Mouse (Mus musculus): ENCODE data around the gene Cdkl3. TPM values are rescaled to one million over a fixed set of nuclear protein-coding genes. Genes with fewer than 3 reads are reported as not detected.

Cdkl3 gene
- total RNA-seq (2021), result 1 to 10 TPM; 3.3 to 4.8 TPM
- long read RNA-seq, experiment 1, partial matches to known transcripts, result 0 of 2 reads
- long read RNA-seq, experiment 1, other reads (novel, unspliced or antisense), result 2 of 2 reads
- long read RNA-seq, experiment 2, partial matches to known transcripts, result 0 of 2 reads
- long read RNA-seq, experiment 2, other reads (novel, unspliced or antisense), result 2 of 2 reads

DNA sequence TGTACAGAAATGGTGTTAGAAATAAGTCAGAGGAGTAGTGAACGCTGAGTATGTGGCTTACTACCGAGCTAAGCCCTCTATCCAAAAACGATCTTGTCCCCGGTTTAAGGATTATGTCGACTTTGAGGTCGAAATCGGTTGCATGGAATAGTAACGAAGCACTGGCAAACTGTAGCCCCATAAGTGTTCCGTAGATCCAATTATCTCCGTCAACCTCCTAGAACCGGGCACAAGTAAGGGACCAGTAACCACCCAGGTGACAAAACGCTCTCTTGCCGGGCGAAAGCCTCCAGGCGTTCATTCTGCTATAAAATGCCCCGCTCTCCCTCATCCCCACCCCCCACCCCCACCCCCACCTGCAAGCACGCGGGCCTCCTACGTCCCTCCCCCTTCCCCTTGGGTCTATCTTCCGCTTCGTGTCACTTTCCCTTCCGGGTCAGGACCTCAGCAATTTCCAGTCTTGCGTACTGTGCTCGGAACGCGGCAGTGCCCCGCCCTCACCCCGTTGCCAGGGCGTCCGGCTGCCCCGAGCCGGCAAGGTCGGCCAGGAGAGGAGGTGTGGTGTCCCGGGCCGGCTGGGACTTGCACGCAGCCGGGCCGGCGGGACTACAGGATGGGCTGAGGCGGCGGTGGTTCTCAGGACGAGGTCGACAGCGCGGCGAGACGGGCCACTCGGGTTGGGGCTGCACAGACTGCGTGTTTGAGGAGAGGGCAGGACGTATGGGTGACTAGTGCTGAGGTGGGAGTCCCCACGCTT, at the start of gene Cdkl3:
TSS of gene Cdkl3 (plus strand) at position 450 of the 757 bp plus-strand sequence.
- peak; percentile 98 for DNase-seq

DNA sequence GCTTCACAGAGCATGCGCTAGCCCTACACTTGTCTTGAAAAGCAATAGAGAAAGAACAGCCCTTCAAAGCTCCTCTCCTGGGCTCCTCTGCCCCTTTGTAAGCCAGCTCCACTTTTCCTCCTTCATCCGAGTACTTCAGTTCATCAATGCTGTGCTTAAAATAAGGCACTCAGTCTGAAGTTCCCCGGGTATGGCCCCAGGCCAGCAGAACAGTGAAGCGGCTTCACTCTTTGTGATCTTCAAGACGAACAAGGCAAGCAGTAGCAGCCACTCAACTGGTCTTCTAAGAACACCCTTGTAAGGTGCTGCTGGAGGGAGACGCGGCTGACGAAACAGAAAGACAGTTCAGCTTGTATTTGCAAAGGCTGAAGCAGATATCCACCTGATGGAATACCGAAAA, 47.9 kb upstream of the Cdkl3 start:
- no peak for DNase-seq

DNA sequence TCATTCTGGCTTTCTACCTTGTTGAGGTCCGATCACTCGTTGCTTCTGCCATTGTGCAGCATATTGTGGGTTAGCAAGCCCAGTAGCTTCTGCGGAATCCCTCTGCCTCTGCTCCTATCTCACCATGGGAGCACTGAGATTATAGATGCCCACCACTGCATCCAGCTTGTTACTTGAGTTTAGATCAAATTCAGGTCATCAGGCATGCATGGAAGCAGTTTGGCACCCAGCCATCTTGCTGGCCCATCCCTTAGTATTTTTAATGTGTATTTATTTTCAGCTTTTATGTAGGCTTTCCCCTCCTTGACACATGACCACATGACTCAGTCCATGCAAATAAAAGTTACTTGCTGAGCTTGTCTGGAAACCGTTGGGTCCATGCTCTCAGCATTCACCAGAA, 46.3 kb upstream of the Cdkl3 start:
- no peak for DNase-seq

DNA sequence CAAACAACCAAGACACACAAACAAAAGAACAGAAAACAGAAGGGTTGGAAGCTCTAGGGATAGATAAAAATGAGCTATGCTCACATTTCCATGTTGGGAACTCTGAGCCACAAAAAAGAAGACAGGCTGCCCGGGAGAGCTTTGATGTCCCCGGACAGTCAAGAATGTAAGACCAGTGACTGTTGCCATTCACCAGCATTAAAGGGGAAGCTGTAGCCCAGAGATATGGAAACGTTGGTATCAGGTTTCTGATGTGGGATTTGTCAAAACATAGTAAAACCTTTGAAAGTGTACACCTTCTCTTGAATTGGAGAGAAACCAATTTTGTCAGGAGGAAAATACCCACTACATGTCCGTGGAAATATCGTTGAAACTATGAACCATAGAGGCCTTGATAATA, 44.5 kb upstream of the Cdkl3 start:
- DNase-seq, result no peak

DNA sequence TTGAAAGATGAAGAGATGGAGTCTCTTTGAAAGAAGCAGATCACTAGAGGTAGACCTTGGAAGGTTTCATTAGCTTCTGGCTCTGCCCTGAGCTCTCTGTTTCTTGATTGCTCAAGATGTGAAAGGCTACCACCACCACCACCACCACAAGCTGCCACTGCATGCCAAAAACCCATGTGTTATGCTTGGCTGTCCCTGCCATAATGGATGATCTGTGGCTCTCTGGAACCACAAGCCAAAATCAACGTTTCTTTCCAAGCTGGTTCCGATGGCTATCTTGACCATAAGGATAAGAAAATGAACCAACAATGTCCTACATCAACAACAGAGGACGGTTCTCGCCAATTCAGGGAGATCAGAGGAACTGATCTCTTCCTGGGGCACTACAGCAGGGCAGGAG, 44.0 kb upstream of the Cdkl3 start:
- no peak for DNase-seq

DNA sequence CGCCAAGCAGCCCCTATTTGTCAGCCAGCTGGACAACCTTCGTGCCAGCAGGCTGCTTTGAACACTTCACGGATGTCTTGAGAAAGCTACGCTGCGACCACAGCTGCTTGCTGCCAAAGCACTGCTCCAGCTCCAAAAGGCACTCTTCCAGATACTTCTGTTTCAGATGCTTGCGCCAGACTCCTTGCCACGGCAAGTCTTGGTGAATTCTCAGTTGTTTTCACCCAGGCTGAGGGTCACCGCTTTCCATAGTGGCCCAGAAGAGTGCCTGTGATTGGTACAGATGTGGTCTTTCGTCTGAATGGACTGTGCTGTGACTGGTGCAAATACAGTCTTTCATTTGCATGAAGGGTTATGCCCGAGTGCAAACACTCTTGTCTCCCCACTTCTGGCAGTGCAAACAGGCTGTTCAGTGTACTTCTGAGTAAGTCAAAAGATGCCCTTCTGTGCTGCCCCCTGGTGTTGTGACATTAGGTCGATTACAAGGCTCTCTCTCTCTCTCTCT, 43.0 kb upstream of the Cdkl3 start:
- peak in 1 of 2 experiments; percentile 31 for DNase-seq

DNA sequence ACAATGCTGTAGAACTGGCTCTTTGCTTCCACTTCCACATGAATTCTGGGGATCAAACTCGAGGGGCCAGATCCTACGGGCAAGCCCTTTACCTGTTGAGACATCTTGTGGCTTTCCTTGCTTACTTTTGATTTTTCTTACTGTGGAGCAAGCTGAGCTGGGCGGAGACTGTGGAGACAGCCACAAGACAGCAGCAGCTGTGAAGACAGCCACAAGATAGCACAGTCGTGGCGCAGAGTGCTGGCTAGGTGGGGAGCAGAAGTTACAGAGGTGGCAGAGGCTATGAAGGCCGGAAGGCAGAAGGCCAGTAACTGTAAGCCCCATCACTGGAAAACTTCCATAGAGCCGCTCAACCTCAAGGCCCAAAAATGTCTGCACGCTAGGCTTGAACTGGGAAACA, 42.3 kb upstream of the Cdkl3 start:
- no peak for DNase-seq

DNA sequence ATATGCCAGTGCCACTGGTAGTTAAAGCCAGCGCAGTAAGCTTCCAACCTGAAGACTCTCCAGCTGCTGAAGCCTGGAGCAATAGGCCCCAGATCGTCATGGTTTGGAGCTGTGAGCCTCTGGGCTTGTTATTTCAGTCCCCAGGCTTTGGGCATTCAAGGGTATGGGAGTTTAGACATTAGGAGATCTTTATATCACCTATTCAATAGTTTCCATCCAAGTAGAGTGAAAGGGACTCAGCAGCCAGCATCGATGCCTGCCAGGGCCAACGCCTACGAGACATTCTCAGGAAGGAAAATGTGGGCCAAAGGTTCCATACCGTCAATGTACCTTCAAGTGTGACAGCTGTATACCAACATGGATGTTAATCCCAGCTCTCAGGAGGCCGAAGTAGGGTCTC, 41.7 kb upstream of the Cdkl3 start:
- no peak for DNase-seq

DNA sequence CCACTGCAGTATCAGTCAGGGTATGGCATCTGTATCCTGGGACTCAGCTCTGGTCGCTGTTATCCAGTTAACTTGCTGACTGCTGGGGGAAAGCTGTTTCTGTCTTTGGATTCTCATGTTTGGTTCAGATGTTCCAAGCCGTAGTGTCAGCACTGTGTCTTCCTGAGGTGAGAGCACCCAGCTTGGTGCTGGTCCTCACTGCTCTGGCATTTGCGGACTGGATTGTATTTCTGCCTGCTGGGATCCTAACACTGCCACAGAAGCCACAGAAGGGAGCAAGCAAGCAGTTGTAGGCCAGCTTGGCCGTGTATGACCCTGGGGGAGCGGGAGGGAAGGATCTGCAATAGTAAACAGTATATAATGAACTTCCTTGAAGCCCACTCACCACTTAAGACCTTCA, 37.4 kb upstream of the Cdkl3 start:
- DNase-seq, result no peak

DNA sequence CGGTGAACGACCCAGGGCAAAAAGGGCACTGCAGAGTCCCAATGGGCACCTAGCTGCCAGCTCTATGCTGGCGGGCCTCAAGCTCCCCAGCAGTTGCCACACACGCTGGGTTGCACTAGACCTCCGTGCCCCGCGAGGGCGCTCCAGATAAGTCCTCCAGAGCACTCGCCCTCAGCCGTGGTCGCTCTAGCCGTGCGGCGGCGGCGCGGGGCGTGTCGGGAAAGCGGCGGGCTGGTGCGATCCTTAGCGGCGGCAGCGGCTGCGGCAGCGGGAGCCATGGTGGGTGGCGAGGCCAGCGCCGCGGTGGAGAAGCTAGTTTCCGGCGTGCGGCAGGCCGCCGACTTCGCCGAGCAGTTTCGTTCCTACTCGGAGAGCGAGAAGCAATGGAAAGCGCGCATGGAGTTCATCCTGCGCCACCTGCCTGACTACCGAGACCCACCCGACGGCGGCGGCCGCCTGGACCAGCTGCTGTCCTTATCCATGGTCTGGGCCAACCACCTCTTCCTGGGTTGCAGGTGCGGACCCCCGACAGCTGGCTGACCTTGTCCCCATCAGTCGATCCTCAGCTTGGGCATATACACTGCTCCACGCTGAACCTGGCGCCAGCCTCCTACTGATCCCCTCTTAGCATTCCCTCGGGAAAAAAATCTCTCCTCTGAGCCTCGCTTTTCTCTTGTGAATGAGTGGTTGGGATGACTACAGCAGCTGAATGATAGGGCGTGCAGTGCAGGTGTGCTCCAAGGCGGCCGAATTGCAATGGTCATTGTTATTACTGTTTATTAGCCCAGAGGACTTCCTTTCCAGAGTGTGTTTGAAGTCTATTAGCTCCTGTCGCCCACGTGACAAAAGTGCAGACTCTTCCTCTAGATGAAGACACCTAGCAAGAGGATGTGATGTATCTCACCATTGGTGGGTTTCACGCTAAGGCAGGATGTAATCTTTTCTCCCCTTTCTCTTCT, 36.3 kb upstream of the Cdkl3 start, which contains the start of gene Cdkn2aipnl:
TSS of gene Cdkn2aipnl (plus strand) at position 219 of the 959 bp plus-strand sequence.
- peak; percentile 98 for DNase-seq

DNA sequence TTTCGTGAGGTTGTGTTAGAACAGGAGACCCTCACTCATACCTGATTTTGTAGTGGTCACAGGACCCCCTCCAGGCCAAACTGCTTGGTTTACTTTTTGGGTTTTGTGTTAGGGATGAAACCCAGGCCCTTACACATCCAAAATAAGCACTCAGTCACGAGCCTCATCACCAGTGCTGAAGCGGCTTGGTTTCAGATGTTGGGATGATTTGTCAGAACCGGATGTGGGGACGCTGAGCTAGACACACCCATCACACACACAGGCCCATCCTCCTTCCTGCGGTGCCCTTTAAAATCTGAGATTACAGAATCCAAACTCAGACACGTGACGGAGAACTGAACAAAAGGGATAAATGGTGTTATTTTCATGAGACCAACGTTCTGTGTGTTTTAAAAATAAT, 35.1 kb upstream of the Cdkl3 start:
- DNase-seq, result no peak

DNA sequence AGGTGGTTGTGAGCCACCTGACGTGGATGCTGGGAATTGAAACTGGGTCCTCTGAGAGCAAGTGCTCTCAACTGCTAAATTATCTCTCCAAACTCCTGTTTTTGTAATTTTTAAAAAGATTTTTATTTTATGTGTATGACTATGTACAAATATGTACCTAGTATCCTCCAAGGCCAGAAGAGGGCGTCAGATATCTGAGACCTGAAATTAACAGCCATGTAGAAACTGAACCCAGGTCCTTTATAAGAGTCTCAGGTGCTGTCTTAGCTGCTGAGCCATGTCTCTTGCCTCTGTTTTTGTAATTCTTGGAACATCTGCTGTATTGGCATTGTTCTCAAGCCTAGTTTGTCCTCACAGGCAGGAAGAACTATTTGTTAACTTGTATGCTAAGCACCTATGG, 34.5 kb upstream of the Cdkl3 start:
- no peak for DNase-seq

DNA sequence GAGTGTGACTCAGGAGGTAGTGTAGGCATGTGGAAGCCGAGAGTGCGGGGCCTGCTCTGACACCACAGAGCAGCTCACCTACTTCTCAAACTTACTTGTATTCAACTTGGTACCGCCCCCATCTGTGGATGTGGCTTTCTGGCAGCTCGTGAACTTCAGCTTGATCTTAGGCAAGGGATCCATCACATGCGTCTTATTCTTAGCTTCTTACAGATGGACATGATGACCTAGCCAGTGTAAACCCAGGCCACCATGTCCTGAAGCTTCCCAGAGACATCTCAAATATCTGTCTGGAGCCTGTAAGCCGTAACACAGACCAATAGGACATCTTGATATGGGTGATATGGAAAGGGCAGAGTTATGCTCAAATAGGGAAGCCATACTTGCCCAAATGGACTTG, 32.4 kb upstream of the Cdkl3 start:
- no peak for DNase-seq

DNA sequence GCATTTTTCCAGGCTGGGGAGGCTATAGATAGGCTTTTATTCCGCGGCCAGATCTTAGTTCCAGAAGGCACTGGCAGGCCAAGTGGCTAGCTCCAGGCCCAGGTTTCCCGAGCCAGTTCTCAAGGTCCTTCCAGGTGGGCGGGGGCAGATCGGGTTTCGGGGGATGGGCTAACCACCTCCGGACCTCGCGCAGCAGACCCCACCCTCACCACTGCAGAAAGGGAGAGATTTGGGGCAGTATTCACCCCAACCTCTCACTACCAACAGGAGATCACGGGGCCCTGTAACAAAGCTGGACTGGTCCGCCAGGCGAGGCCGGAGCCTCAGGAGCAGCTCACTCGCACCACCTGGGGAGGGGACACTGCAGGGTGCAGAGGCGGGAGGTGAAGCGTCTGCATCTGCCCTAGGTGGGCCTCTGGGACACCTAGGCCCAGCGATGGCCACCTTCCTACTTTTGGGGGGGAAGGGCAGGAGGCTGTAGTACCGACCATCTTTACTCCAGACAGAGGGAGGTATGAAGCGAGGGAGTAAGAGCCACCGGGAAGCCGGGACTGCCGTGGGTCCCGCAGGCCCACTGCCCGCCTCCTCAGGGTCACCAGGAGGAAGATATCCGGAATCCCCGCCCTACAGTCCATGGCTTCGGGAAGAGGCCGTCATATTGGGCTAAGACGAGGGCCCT, 4.3 kb upstream of the Cdkl3 start:
- DNase-seq, result peak; percentile 79 to 83

DNA sequence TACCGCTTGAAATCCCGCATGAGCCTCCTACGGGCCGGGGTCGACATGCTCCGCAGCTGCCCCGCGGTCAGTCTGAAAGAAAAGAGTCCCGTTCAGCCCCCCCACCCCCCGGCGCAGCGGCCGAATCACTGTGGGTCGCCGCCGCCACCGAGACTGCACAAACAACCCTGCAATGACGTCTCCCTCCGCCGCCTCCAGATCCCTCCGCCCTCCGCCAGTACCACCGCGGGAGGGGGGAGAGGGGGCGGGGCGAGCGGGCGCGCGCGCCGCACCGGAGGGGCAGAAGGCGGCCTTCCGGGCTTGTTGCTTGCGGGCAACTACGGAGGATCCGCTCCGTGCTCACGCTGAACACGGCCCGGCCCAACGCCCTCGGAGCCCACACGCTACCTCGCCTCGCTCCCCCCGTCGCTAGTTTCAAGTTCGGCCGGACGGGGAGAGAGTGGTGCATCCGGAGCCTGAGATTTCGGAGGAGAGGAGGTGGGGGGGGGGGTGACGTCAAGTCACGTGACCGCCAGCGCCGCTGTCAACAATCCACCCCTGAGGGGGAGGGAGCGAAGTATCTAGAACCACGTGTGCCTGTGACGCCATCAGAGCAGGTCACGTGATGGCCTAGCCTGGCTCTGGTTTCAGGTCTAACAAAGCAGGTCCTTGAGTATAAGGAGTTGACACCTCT, 3.6 kb upstream of the Cdkl3 start, which contains the start of gene Ube2b:
TSS of gene Ube2b (minus strand) at position 473 of the 673 bp plus-strand sequence.
- DNase-seq, result peak; percentile 96

DNA sequence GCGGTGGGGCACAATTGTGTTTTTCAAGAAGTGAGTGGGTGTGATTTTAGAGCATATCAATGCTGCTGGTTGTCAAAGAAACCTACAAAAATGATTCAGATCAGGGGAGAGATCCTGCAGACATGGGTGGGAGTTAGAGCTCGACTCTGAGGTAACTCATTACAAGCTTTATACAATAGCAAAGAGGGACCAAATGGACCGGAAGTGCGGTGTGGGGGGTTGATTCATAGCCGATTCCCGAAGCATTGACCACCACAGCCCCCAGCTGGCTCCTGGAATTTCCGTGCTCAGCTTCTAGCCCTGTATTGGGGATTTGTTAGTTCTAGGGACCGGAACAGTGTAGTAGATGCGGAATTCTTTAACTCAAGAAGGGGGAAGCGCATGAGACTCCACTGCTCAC, 2.7 kb upstream of the Cdkl3 start:
- DNase-seq, result no peak

DNA sequence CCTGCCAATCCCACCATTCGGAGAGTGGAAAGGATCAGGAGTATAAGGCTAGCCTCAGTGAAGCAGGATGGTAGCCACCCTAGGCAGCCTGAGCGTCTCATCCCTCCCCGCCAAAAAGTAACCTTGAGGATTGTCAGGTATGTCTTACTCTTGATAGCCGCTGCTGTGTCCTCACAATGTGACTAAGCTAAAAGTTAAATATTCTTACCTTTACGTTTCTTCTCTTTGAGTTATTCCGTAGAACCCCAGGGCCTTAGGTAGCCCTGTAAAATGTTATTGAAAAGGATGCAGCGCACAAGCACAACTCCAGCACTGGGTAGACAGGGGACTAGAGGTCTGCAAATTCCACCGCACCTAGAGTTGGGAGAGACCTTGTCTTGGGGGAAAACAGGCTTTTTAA, 2.2 kb upstream of the Cdkl3 start:
- no peak for DNase-seq

DNA sequence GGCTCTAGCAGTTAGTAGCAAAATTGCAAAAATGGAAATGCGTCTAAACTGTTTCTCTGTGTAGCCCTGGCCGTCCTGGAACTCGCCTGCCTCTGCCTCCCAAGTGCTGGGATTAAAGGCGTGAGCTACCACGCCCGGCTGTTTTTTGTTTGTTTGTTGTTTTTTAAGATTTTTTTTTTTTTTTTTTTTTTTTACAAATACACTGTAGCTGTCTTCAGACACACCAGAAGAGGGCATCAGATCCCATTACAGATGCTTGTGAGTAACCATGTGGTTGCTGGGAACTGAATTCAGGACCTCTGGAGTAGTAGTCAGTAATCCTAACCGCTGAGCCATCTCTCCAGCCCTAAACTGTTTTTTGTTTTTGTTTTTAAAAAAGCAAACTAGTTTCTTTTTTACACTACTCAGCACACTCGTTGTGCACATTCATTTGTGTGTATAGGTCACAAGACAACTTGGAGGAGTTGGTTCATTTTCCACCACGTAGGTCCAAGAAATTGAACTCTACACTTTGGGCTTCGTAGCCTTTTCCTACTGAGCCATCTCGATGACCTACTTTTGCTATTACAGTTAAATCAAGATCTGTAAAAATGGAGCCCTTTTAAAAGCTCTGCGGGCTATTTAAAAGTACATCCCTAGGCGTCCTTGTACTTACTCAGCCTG, 1.0 kb upstream of the Cdkl3 start:
- DNase-seq, result no peak

DNA sequence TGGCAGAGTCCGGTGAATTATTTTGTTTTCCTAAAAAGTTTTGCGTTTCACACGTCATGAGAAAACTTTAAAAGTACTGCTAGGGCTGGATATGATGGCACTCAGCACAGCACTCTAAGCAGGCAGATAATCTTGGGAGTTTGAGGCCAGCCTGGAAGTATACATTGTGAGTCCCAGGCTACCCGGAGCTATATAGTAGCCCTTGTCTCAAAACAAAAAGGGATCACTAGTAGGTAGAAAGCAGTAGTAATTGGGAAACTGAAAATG, 583 bp upstream of the Cdkl3 start:
- no peak for DNase-seq

DNA sequence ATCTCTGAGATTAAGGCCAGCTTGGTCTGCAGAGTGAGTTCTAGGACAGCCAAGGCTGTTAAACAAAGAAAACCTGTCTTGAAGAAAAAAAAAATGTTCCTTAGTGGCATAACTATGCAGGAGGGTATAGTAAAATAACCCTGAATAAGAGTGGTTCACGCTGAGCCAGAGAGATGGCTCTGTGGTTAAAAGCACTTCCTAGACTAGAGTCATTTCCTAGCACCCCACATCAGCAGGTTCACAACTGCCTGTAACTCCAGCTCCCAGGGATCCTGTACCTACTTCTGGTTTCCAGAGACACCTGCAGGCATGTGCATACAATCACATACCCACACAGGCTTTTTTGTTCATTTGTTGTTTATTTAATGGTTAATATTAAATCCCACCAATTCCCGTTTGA, 1.6 kb downstream of the Cdkl3 start:
- no peak for DNase-seq

DNA sequence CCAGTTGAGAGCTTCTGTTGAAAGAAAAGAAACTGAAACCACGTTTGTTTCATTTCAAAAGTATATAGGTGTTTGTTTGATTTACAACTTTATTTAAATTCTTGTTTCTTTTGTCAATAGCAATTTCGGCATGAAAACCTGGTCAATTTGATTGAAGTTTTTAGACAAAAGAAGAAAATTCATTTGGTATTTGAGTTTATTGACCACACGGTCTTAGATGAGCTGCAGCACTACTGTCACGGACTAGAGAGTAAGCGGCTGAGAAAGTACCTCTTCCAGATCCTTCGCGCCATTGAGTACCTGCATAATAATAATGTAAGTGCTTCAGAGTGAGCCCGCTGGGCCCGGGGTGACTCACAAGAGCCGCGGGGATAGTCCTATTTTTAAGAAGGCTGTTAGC, 7.0 kb downstream of the Cdkl3 start:
- DNase-seq, result no peak

All from adrenal gland, postnatal 36 days (tissue).